Mouse (Mus musculus) liver, embryonic 14.5 days (tissue): Measurements from ENCODE around the gene Trp53tg5.

Source experiments
- CTCF ChIP-seq: IDR thresholded peaks from 2 replicates; pipeline ENCODE4 v1.5.1; 2016; ENCODE audit warnings: antibody characterized with exemption, low read depth, control low read depth
- EP300 ChIP-seq: IDR thresholded peaks from 2 replicates; pipeline ENCODE4 v1.6.1; 2016; ENCODE audit warnings: antibody characterized with exemption, low read depth

GRCm38 (mm10) chr2:164446086-164446469 lies 27.4 kb downstream of the Trp53tg5 start:
- no peak for TF ChIP-seq CTCF
- TF ChIP-seq EP300: no peak
